Mouse (Mus musculus) cerebellum, postnatal 36 days (tissue): ENCODE results near the gene Zfhx3.

ENCODE experiments used
- DNase-seq, 2 experiments: peaks; one replicate each; pipeline ENCODE4 v3.0.0; 2021 to 2022; ENCODE audit warnings: mixed read lengths in 2 of 2

Zfhx3 gene

DNA sequence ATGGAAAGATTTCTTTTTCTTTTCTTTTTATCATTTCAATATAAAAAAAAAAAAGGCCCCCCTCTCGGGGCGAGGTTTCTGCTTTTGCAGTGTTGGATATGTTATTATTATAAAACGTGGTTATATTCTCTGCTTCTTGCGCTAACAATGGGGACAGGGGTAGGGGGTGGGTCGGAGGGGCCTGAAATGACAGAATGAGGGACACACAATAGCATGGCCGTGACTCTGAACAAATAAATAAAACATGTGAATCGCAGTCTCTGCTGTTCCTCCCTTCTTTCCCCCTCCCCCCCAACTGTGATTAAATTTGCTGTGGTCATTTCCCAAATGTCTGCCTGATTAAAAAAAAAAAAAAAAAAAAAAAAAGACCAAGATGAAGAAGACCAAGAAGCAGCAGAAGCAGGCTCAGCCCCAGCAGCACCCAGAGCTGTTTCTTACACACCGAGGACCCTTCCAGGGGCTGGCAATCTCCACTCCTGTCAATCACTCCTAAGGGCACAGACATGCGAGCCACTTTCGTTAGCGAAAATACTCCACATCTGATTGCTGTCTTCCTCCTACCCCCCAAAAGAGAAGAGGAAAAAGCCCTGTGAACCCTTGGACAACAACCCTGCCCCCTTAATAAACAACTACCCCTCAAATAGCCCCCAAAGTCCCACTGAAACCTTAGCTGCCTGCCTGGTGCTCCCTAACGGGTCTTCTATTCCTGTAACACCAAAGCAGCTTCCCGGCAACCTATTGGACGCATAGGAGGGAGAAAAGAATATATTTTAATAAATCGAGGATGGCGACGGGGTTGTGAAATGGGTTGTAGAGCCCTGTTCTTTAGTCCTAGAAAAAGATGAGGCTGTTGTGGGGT is 302.4 kb downstream of the Zfhx3 start:
- no peak for DNase-seq

- DNase-seq = no peak
These were observed 303.1 kb downstream of the Zfhx3 start for GRCm38 (mm10) chr8:108245575-108245974.

DNA sequence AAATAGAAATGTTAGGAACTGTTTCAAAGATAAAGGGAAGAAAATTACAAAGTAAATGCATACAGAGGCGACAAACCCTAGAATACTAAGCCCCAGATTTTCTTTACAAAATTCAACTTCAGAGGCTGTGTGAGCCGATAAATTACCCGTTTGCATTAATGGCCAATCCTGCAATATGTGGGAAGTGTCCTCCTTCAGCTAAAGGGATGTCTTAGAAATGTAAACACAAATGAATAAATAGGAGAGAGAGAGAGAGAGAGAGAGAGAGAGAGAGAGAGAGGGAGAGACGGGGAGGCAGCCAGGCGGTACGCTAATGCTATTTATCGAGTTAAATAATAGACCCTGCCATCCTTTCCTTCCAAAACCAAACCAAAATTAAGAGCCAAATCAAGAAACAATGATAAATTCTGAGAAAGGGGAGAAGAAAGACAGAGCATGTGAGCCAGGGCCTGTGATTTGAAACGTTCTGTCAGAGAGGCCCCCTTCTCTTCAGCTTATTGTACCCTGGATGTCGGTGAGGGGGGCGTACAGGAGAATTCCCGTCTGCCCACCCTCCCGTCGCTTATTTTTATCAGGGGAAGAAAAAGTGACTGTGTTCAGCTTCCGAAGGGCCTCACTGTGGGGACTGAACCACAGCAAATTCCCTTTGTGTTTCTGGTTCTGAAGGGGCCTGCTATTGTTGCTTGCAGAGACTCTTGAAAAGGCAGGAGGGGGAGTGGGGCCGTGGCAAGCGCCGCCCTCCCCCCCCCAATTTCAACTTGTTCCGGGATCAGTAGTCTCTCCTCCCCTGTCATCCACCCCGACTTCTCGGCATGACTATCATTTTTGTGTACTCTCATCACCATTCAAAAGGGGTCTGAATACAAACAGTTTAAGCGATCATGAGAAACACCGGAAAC is 303.8 kb downstream of the Zfhx3 start:
- no peak for DNase-seq

- no peak for DNase-seq
These were observed 304.5 kb downstream of the Zfhx3 start for GRCm38 (mm10) chr8:108246934-108247417.

DNA sequence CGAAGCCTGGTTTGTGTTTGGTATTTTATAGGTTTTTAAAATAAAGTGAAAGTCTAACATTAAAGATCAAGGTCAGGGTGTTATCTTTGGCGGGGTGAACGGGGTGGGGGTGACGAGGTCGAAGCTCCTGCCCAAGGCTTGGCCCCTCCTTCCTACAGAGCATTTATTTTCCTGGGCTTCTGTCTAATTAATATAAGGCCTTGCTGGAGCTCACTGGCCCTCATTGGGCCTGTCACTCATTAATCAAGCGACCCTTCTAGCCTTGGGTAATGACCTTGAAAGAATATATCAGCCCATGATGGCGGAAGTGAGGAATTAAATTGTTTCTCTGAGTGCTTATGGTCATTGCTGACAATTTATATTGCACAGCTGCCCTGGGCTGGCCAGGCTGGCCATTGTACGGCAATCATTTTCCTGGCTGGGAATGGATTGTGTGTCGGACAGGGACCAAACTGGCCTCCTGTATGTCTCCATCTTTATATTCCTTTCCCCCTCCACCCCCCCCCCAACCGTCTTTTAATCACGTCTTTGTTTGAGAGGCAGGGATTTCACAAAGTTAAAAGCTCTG is 322.2 kb downstream of the Zfhx3 start:
- DNase-seq = no peak

DNA sequence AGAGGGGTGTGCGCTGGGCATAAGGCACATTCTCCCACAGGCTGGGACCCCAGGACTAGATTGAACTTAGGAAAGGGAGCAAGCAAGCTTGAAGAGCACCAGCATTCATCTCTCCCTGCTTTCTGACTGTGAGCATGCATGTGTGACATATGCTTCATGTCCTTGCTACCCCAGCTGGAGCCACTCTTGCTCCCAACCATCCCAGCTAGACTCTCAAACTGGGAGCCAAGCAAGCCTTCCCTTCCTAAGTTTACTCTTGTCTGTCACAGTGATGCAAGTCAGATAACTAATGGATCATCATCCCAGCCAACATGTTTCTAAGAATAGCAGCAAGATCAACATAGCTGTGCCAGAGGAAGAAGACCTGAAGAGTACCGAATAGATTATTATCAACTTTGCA is 335.5 kb downstream of the Zfhx3 start:
- DNase-seq = no peak

GRCm38 (mm10) chr8:108281981-108282380 is 339.5 kb downstream of the Zfhx3 start:
- no peak for DNase-seq

DNA sequence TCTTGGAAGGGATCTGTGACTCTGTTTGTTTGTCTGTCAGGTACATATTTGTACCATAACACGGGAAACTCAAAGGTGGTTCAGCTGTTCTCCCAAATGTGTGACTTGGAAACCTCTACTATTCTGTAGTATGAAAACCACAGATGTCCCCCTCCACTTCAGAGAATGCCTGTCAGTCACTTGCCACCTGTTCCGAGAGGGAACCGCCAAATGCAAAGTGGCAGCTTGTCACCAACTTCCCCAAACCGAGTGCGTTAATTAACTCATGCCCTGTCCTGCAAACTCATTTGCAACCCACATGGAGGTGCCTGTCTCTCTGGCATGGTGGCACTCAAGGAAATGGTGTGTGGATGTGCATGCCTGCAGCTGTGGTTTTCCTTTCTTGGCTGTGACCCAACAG is 343.7 kb downstream of the Zfhx3 start:
- DNase-seq = no peak

DNA sequence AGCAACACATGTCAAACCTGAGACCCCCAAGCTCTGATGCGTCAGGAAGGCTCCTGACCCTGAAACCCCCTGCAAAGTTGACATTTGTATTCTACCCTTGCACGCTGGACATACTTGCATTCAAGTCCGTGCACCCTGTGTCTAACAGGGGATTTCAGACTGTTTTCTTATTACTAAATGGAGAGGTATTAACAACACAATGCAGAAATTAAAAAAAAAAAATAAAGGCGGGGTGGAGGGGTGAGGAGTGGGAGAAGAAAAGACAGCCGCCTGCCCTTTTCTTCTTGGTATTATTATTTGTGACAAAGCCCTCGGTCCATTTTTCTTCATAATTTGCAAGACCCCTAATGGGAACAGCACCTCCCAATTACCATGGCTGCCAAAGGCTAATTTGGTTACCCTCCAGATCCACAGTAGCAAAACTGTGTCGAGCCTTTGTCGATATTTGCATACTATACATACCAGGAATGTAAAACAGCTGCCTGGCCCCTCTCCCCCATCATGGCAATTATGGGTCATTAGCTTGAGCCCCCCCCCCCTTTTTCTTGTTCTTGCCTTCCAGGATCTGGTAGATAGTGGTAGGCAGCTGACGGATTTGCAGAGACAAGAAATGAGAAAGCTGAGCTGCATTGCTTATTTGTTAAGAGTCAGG is 358.6 kb downstream of the Zfhx3 start:
- no peak for DNase-seq

DNA sequence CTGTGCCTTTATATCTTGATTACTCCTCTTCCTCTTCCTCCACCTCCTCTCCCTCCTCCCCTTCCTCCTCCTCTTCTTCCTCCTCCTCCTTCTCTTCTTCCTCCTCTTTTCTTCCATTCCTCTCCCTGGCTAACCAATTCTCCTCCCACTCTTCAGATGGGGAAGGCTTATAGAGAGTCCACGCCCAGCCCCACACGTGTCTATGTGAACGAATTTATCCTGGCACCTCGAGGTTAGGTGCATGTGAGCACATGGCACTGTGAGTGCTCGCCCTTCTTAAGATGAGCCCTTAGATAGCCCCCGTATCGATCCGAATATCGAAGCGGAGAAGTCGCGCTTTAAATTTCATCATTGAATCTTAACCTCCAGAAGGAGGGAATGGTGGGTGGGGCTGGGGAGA is 359.2 kb downstream of the Zfhx3 start:
- DNase-seq = no peak

DNA sequence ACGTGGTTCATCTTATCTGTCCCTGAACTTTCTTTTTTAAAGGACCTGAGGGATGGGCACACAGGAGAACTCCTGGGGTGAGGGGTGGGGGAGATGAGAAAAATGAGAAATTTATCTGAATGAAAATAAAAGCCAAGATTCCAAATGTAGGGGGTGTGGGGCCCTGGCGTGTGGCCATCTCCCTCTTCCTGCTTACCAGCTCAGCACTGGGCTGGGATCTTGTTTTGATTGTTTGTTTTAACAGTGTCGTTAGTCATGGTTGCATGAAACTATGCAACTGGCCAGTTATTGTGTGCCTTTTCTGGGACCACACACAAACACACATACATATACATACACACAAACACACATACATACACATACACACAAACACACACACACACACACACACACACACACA is 362.9 kb downstream of the Zfhx3 start:
- DNase-seq = no peak

- DNase-seq = no peak
These were observed 367.2 kb downstream of the Zfhx3 start for GRCm38 (mm10) chr8:108309525-108310246.

GRCm38 (mm10) chr8:108315046-108315445 is 372.6 kb downstream of the Zfhx3 start:
- no peak for DNase-seq

- DNase-seq = no peak
These were observed 375.2 kb downstream of the Zfhx3 start for GRCm38 (mm10) chr8:108317532-108318093.

- DNase-seq = no peak
These were observed 385.3 kb downstream of the Zfhx3 start for GRCm38 (mm10) chr8:108327711-108328110.

DNA sequence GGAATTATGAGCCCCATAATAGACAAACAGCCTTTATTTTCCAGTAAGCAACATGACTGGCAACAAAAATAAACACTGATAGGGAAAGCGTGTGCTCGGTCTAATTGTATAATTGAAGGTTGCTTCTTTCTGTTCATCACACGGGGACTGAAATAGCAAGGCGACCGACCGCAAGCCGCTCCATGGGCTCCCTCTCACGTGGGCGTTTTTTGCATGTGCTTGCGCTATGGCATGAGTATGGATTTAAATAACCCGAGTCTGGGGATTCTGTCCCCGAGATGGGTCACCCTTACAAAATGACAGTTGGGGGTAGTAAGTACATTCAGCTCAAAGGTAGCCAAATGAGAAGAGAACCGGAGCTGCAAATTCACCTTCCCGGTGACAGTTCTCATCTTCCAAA is 405.9 kb downstream of the Zfhx3 start:
- DNase-seq = no peak

GRCm38 (mm10) chr8:108348776-108349175 is 406.3 kb downstream of the Zfhx3 start:
- DNase-seq = no peak

GRCm38 (mm10) chr8:108355119-108355777 is 412.8 kb downstream of the Zfhx3 start:
- DNase-seq = no peak

- DNase-seq = no peak
These were observed 419.0 kb downstream of the Zfhx3 start for GRCm38 (mm10) chr8:108361402-108361801.

DNA sequence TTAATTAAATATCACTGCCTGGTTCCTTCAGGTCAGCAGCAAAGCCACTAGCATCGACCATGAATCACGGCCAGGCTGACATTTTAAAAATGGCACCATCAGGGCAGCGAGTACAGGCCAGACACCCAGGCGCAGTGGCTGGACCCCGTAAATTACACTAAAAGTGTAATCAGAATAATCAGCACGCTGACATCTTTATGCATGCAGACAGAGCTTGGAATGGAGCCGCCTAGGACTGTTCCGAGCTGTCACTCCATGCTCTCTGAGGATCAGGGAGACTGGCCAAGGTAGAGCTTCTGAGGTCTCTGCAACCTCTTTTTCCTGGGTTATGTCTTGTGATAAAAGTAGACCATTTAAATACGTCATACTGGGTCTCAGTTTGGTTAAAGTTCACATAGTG is 420.0 kb downstream of the Zfhx3 start:
- DNase-seq = no peak

DNA sequence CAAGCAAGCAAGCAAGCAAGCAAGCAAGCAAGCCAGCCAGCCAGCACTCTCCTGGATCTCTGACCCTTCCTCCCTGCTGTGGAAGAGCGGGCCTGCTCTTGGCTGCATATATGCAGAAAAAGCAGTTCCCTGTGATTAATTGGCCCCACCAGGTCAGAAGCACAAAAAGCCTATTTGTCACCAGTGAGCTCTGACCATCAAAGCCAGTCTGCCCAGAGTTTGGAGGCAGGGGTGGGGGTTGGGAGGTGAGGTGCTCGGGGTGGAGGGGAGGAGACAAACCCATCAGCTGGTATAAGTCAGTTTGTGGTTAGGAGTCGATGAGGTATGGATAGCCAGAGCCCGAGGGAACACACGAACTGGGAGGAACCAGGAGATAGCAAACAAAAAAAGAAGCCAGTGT is 421.0 kb downstream of the Zfhx3 start:
- no peak for DNase-seq
